Mouse (Mus musculus) bone marrow, adult 2 months (tissue): ENCODE measurements around the gene Trpv1. TPM values are rescaled to one million over a fixed set of nuclear protein-coding genes. Genes with fewer than 3 reads are reported as not detected.

Experiments used
- H3K27ac ChIP-seq: fragments of 200-500 bp; 2 replicates; pipeline ENCODE4 v1.5.1; 2012; ENCODE audit warnings: low read depth, mild to moderate bottlenecking, control low read depth, inconsistent platforms, low read length; ENCODE audit not compliant: control insufficient read depth, poor library complexity, insufficient read depth
- H3K4me1 ChIP-seq: fragments of 200-500 bp; 2 replicates; pipeline ENCODE4 v1.6.1; 2011; ENCODE audit warnings: low read length; ENCODE audit not compliant: control insufficient read depth, insufficient read depth
- H3K4me3 ChIP-seq: fragments of 200-500 bp; replicated peaks from 2 replicates; pipeline ENCODE3; 2011; ENCODE audit warnings: mild to moderate bottlenecking, low read depth, low read length, control low read depth; ENCODE audit not compliant: control insufficient read depth
- CTCF ChIP-seq: fragments of 200-500 bp; IDR thresholded peaks from 2 replicates; pipeline ENCODE4 v1.5.1; 2011; ENCODE audit warnings: low read length, control low read depth; ENCODE audit not compliant: control insufficient read depth, insufficient read depth
- POLR2A ChIP-seq: fragments of 200-500 bp; IDR thresholded peaks from 2 replicates; pipeline ENCODE4 v1.6.1; 2011; ENCODE audit warnings: low read depth, mild to moderate bottlenecking, control low read depth, low read length, borderline replicate concordance; ENCODE audit not compliant: control insufficient read depth
- WGBS: fragments of 180-500 bp; shearing (Covaris S2); methylation state at CpG from one replicate; pipeline ENCODE4 v1.1.7; 2018; 5-methylcytosine and 5-hydroxymethylcytosine counted together
- polyA plus RNA-seq: library from polyadenylated mRNA; stranded (reverse); fragments of >200 nt; gene quantifications from 2 replicates; pipeline ENCODE4 v1.2.4, GENCODE M21; 2011; ENCODE audit warnings: low replicate concordance; ENCODE audit not compliant: missing spikeins, insufficient read depth, insufficient read length

Gene Trpv1
- polyA plus RNA-seq, 1 experiment = not detected

GRCm38 (mm10) chr11:73199879-73200278 lies 34.2 kb upstream of the Trpv1 start:
- H3K4me1 ChIP-seq = no peaks in the 10 kb centered on the region
- 1% methylated on average over 12 of the region's 12 CpGs for WGBS
- H3K27ac ChIP-seq = no peak overlapping the region
- TF ChIP-seq POLR2A = no peak
- TF ChIP-seq CTCF = no peak
- H3K4me3 ChIP-seq = peak overlapping the region; percentile 92

- no peak overlapping the region for H3K27ac ChIP-seq
- no peaks in the 10 kb centered on the region for H3K4me1 ChIP-seq
- no peak overlapping the region for H3K4me3 ChIP-seq
- 69% methylated on average over 2 of the region's 2 CpGs for WGBS
- TF ChIP-seq CTCF (no peak), POLR2A (no peak)
Measured at GRCm38 (mm10) chr11:73201021-73201420, 33.1 kb upstream of the Trpv1 start.

- H3K4me1 ChIP-seq = no peaks in the 10 kb centered on the region
- no peak for TF ChIP-seq POLR2A
- TF ChIP-seq CTCF = no peak; the same call in 1 of the 2 replicates
- H3K4me3 ChIP-seq = no peak overlapping the region
- 52% methylated on average over 4 of the region's 4 CpGs for WGBS
- no peak overlapping the region for H3K27ac ChIP-seq
Measured at GRCm38 (mm10) chr11:73201597-73201996, 32.5 kb upstream of the Trpv1 start.

- H3K4me3 ChIP-seq = no peak overlapping the region
- TF ChIP-seq CTCF = no peak
- no peak for TF ChIP-seq POLR2A
- WGBS = 86% methylated on average over 8 of the region's 8 CpGs
- no peak overlapping the region for H3K27ac ChIP-seq
- no peaks in the 10 kb centered on the region for H3K4me1 ChIP-seq
Measured at GRCm38 (mm10) chr11:73203895-73204294, 30.2 kb upstream of the Trpv1 start.

- Histone ChIP-seq H3K4me3 (no peak overlapping the region), H3K27ac (no peak overlapping the region), H3K4me1 (no peaks in the 10 kb centered on the region)
- 76% methylated on average over 7 of the region's 7 CpGs for WGBS
- no peak for TF ChIP-seq POLR2A
- TF ChIP-seq CTCF = no peak
Measured at GRCm38 (mm10) chr11:73205194-73205593, 28.9 kb upstream of the Trpv1 start.

GRCm38 (mm10) chr11:73207621-73208020 lies 26.5 kb upstream of the Trpv1 start:
- no peak overlapping the region for H3K4me3 ChIP-seq
- TF ChIP-seq POLR2A (no peak), CTCF (no peak)
- 75% methylated on average over 2 of the region's 2 CpGs for WGBS
- no peaks in the 10 kb centered on the region for H3K4me1 ChIP-seq
- H3K27ac ChIP-seq = no peak overlapping the region

- WGBS = 81% methylated on average over 3 of the region's 3 CpGs
- TF ChIP-seq POLR2A = no peak
- TF ChIP-seq CTCF = no peak
Measured at GRCm38 (mm10) chr11:73213956-73214355, 20.1 kb upstream of the Trpv1 start.

GRCm38 (mm10) chr11:73219671-73220070 lies 14.4 kb upstream of the Trpv1 start:
- Histone ChIP-seq H3K4me3 (no peak overlapping the region), H3K4me1 (no peaks in the 10 kb centered on the region; the same call in 1 of the 2 replicates), H3K27ac (no peak overlapping the region)
- TF ChIP-seq POLR2A = no peak
- TF ChIP-seq CTCF = peak; percentile 7; the same call in 1 of the 2 replicates
- WGBS = 69% methylated on average over 2 of the region's 2 CpGs

More at GRCm38 (mm10) chr11:73213956-73214355, 20.1 kb upstream of the Trpv1 start:
- Histone ChIP-seq H3K27ac (no peak overlapping the region), H3K4me3 (no peak overlapping the region), H3K4me1 (no peaks in the 10 kb centered on the region; the same call in 1 of the 2 replicates)

GRCm38 (mm10) chr11:73220651-73221050 lies 13.4 kb upstream of the Trpv1 start:
- H3K4me1 ChIP-seq = no peaks in the 10 kb centered on the region; the same call in 1 of the 2 replicates
- no peak overlapping the region for H3K27ac ChIP-seq
- no peak overlapping the region for H3K4me3 ChIP-seq
- TF ChIP-seq POLR2A (no peak), CTCF (no peak)
- WGBS = 86% methylated on average over 1 of the region's 1 CpGs
